Mouse (Mus musculus) natural killer cell, adult 2 months (primary cell): ENCODE data around the gene Ptpa.

ENCODE experiments used
- DNase-seq, 2 experiments: peaks; one replicate each; pipeline ENCODE4 v3.0.0; 2022; ENCODE audit warnings: low spot score in 2 of 2

Gene Ptpa

GRCm38 (mm10) chr2:30436809-30437208 is 21.0 kb downstream of the Ptpa start:
- no peak for DNase-seq

- no peak for DNase-seq
These were observed 22.0 kb downstream of the Ptpa start for GRCm38 (mm10) chr2:30437791-30438190.

- no peak for DNase-seq
These were observed 23.8 kb downstream of the Ptpa start for GRCm38 (mm10) chr2:30439631-30440030.

GRCm38 (mm10) chr2:30440211-30440700 is 24.4 kb downstream of the Ptpa start:
- DNase-seq: no peak

GRCm38 (mm10) chr2:30440701-30441517 is 25.1 kb downstream of the Ptpa start:
- peak; percentile 82 to 84 for DNase-seq

GRCm38 (mm10) chr2:30441518-30442497 is 26.0 kb downstream of the Ptpa start:
- peak; percentile 60 to 86 for DNase-seq

GRCm38 (mm10) chr2:30442498-30442890 is 26.7 kb downstream of the Ptpa start:
- DNase-seq: no peak

- DNase-seq: no peak
These were observed 27.4 kb downstream of the Ptpa start for GRCm38 (mm10) chr2:30443281-30443680.

- no peak for DNase-seq
These were observed 28.2 kb downstream of the Ptpa start for GRCm38 (mm10) chr2:30444006-30444405.

- DNase-seq: no peak
These were observed 28.6 kb downstream of the Ptpa start for GRCm38 (mm10) chr2:30444450-30444849.

- no peak for DNase-seq
These were observed 29.5 kb downstream of the Ptpa start for GRCm38 (mm10) chr2:30445312-30445711.

- DNase-seq: no peak
These were observed 31.3 kb downstream of the Ptpa start for GRCm38 (mm10) chr2:30446891-30447826.

- no peak for DNase-seq
These were observed 32.5 kb downstream of the Ptpa start for GRCm38 (mm10) chr2:30448371-30448770.

- DNase-seq: no peak
These were observed 34.7 kb downstream of the Ptpa start for GRCm38 (mm10) chr2:30450530-30450929.

GRCm38 (mm10) chr2:30451525-30451924 is 35.7 kb downstream of the Ptpa start:
- no peak for DNase-seq

- DNase-seq: no peak
These were observed 37.7 kb downstream of the Ptpa start for GRCm38 (mm10) chr2:30453570-30453969.

- DNase-seq: no peak
These were observed 38.7 kb downstream of the Ptpa start for GRCm38 (mm10) chr2:30454587-30454986.

- no peak for DNase-seq
These were observed 40.5 kb downstream of the Ptpa start for GRCm38 (mm10) chr2:30456104-30456980.

- DNase-seq: no peak
These were observed 42.5 kb downstream of the Ptpa start for GRCm38 (mm10) chr2:30458349-30458748.

- no peak for DNase-seq
These were observed 43.4 kb downstream of the Ptpa start for GRCm38 (mm10) chr2:30459241-30459640.
